Mouse (Mus musculus) left cerebral cortex, adult 2 months (tissue): Measurements from ENCODE around the gene Nup54. TPM values are rescaled to one million over a fixed set of nuclear protein-coding genes. Genes with fewer than 3 reads are reported as not detected.

Experiments
- DNase-seq, 2 experiments: peaks; one replicate each; pipeline ENCODE4 v3.0.0; 2021 to 2022; ENCODE audit warnings: low spot score in 2 of 2, mixed read lengths in 1 of 2; ENCODE audit errors: extremely low spot score in 1 of 2
- H3K27ac ChIP-seq: fragments of 200-600 bp; 2 replicates; pipeline ENCODE4 v1.8.1; 2022
- H3K4me3 ChIP-seq: fragments of 200-600 bp; 2 replicates; pipeline ENCODE4 v1.8.1; 2022
- CTCF ChIP-seq: fragments of 200-600 bp; IDR thresholded peaks from 2 replicates; pipeline ENCODE4 v1.8.1; 2022; ENCODE audit warnings: antibody characterized with exemption, mild to moderate bottlenecking, moderate library complexity
- intact Hi-C: fragments of 180-260 bp; cut with DNase I; formaldehyde crosslinking; loops from one replicate; pipeline ENCODE4 v1.15.1; 2025
- long read RNA-seq, 2 experiments: library from polyadenylated mRNA; stranded (forward); transcript quantifications; one replicate each; pipeline ENCODE4 v2.0.0; 2021; ENCODE audit warnings: borderline mapping rate in 2 of 2
- total RNA-seq, 2 experiments: library from RNA; stranded (reverse); gene quantifications; 2 replicates each; pipeline ENCODE4 v1.2.3; 2021

Gene Nup54
- 10 to 100 TPM; 23.7 to 31.3 TPM for total RNA-seq
- long read RNA-seq, experiment 1, partial matches to known transcripts: 1 of 21 reads
- long read RNA-seq, experiment 1, other reads (novel, unspliced or antisense): 18 of 21 reads
- long read RNA-seq, experiment 2, transcript Nup54-201 (12 exons, 2,352 nt): major isoform, 5 of 16 reads
- long read RNA-seq, experiment 2, partial matches to known transcripts: 2 of 16 reads
- long read RNA-seq, experiment 2, other reads (novel, unspliced or antisense): 9 of 16 reads

GRCm38 (mm10) chr5:92435025-92435584 lies at the start of gene Nup54:
Gene Nup54, minus strand, starts transcription at chr5:92435219.
- intact Hi-C loops: no loop called here
- H3K4me3 ChIP-seq: peak within 1 kb of the TSS; percentile 84
- peak; percentile 94 to 95 for DNase-seq
- peak within 1 kb of the TSS; percentile 85 for H3K27ac ChIP-seq
- no peak for TF ChIP-seq CTCF

GRCm38 (mm10) chr5:92472863-92473262 lies 37.8 kb upstream of the Nup54 start:
- DNase-seq: no peak
- no peak overlapping the region for H3K4me3 ChIP-seq

GRCm38 (mm10) chr5:92471531-92471930 lies 36.5 kb upstream of the Nup54 start:
- DNase-seq: no peak
- no peak for TF ChIP-seq CTCF
- intact Hi-C loops: no loop called here
- no peak overlapping the region for H3K4me3 ChIP-seq
- no peak overlapping the region for H3K27ac ChIP-seq

More at GRCm38 (mm10) chr5:92472863-92473262, 37.8 kb upstream of the Nup54 start:
- no peak overlapping the region for H3K27ac ChIP-seq
- TF ChIP-seq CTCF: no peak
- intact Hi-C loops: no loop called here

GRCm38 (mm10) chr5:92469201-92470130 lies 34.4 kb upstream of the Nup54 start:
- Histone ChIP-seq H3K27ac (no peak overlapping the region), H3K4me3 (no peak overlapping the region)
- no peak for DNase-seq
- no peak for TF ChIP-seq CTCF
- intact Hi-C loops: loop anchor here (5.0 kb wide), 1 partner anchor 253 kb away; no protein-coding TSS in a partner anchor

- no peak overlapping the region for H3K27ac ChIP-seq
- no peak for DNase-seq
- no peak for TF ChIP-seq CTCF
- no peak overlapping the region for H3K4me3 ChIP-seq
- intact Hi-C loops: loop anchor here (5.0 kb wide), 1 partner anchor 254 kb away; no protein-coding TSS in a partner anchor
These were observed 33.2 kb upstream of the Nup54 start for GRCm38 (mm10) chr5:92468234-92468633.

GRCm38 (mm10) chr5:92467102-92467766 lies 32.2 kb upstream of the Nup54 start:
- no peak for TF ChIP-seq CTCF
- Histone ChIP-seq H3K27ac (no peak overlapping the region), H3K4me3 (no peak overlapping the region)
- intact Hi-C loops: loop anchor here (5.0 kb wide), 1 partner anchor 255 kb away; no protein-coding TSS in a partner anchor
- DNase-seq: no peak

- no peak overlapping the region for H3K4me3 ChIP-seq
- intact Hi-C loops: loop anchor here (5.0 kb wide), 1 partner anchor 257 kb away; no protein-coding TSS in a partner anchor
- TF ChIP-seq CTCF: no peak
- DNase-seq: no peak
- H3K27ac ChIP-seq: no peak overlapping the region
These were observed 30.5 kb upstream of the Nup54 start for GRCm38 (mm10) chr5:92465511-92465910.

GRCm38 (mm10) chr5:92461321-92461720 lies 26.3 kb upstream of the Nup54 start:
- TF ChIP-seq CTCF: peak; percentile 74
- intact Hi-C loops: loop anchor here (1.0 to 2.0 kb wide), 2 partner anchors 45 to 195 kb away; partner anchors contain the start of gene Scarb2
- Histone ChIP-seq H3K4me3 (no peak overlapping the region), H3K27ac (no peak overlapping the region)
- peak; percentile 41 to 59 for DNase-seq

GRCm38 (mm10) chr5:92458726-92459125 lies 23.7 kb upstream of the Nup54 start:
- no peak for TF ChIP-seq CTCF
- Histone ChIP-seq H3K4me3 (no peak overlapping the region), H3K27ac (no peak overlapping the region)
- DNase-seq: no peak
- intact Hi-C loops: no loop called here

GRCm38 (mm10) chr5:92457410-92457809 lies 22.4 kb upstream of the Nup54 start:
- no peak for TF ChIP-seq CTCF
- intact Hi-C loops: no loop called here
- Histone ChIP-seq H3K4me3 (no peak overlapping the region), H3K27ac (no peak overlapping the region)
- DNase-seq: no peak

- no peak overlapping the region for H3K27ac ChIP-seq
- no peak overlapping the region for H3K4me3 ChIP-seq
- no peak for DNase-seq
- TF ChIP-seq CTCF: no peak
- intact Hi-C loops: no loop called here
These were observed 17.9 kb upstream of the Nup54 start for GRCm38 (mm10) chr5:92452876-92453275.
